14 mouse cellular contexts compared by ENCODE assay signal in the genomic region with DNA sequence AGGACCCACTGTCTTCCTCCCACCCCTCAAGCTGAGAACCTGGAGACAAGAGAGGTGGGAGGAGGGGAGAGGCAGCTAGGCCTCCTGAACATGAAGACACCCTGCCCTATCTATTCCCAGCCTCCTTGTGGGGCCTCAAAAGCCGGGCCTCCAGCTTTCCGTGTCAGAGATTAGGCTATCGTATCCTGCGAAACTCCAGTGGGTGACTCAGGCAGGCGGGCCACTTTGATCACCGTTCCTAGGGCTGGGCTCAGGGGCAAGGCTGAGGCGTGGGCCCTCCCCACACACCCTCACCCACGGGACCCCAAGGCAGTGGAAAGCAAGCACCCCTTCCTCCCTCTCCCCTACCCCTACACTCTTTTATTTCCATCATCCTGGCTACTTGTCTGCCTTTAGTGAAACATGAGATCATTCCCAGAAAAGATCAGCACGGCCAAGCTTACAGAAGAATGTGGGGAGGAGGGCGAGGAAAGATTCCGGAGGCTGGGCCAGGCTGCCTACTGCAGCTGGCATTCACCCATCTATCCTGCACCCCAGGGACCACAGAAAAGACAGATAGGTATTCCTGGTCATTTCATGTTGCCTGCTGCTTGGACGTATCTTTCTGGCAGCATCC. TPM values are rescaled to one million over a fixed set of nuclear protein-coding genes. Genes with fewer than 3 reads are reported as not detected.
DNase-seq lines count a peak whose midpoint lies in the region; ATAC-seq and TF ChIP-seq lines count a peak whose summit lies in the region.
"Had no signal": no experiment of that assay in that cellular context is flagged by ENCODE, and none has a peak within 500 bp of the region (broad histone marks: within the 10 kb centered on the region; RNA-seq: fewer than 3 reads in every experiment).

No protein-coding gene starts in this region.

- no peak overlapping the region for H3K4me3 ChIP-seq in heart, embryonic 16.5 days (ENCODE audit: low read length)
- H3K4me3 ChIP-seq in heart, adult 2 months: no peak overlapping the region
- no peak overlapping the region for H3K4me3 ChIP-seq in embryonic facial prominence, embryonic 13.5 days
- H3K4me3 ChIP-seq in liver, embryonic 11.5 days (ENCODE audit: low read depth, low read length): no peak overlapping the region
- H3K4me3 ChIP-seq: forebrain, embryonic 12.5 days; gastrocnemius, adult 2 months had no signal

- 16% methylated on average over 12 of the region's 12 CpGs for WGBS in heart, embryonic 16.5 days
- WGBS in heart, adult 2 months: 16% methylated on average over 12 of the region's 12 CpGs
- WGBS in embryonic facial prominence, embryonic 13.5 days: 35% methylated on average over 12 of the region's 12 CpGs
- WGBS in liver, embryonic 11.5 days: 34% methylated on average over 12 of the region's 12 CpGs

- H3K27ac ChIP-seq in heart, embryonic 16.5 days (ENCODE audit: low read length): peak overlapping the region; percentile 67
- no peak overlapping the region for H3K27ac ChIP-seq in heart, adult 2 months
- H3K27ac ChIP-seq in embryonic facial prominence, embryonic 13.5 days: peak overlapping the region; percentile 76
- peak overlapping the region; percentile 75 for H3K27ac ChIP-seq in liver, embryonic 11.5 days (ENCODE audit: low read depth, low read length)
- H3K27ac ChIP-seq: forebrain, embryonic 12.5 days; gastrocnemius, adult 2 months had no signal

- peak; percentile 46 for ATAC-seq in heart, embryonic 16.5 days (replicated peaks; ENCODE audit: extremely low read depth, insufficient read depth, low FRiP score)
- peak; percentile 53; the same call in 1 of the 2 replicates for ATAC-seq in embryonic facial prominence, embryonic 13.5 days (ENCODE audit: insufficient number of reproducible peaks, insufficient read depth, low FRiP score, low TSS enrichment, low read depth)
- ATAC-seq in liver, embryonic 11.5 days (replicated peaks; ENCODE audit: low FRiP score): peak; percentile 84

- no peak for TF ChIP-seq EP300 in heart, adult 2 months (IDR thresholded peaks at IDR 0.05; ENCODE audit: insufficient read depth, low read depth, low read length)

- H3K27me3 ChIP-seq in heart, embryonic 16.5 days (ENCODE audit: control insufficient read depth, insufficient read depth, low read length): no peaks in the 10 kb centered on the region
- no peaks in the 10 kb centered on the region for H3K27me3 ChIP-seq in heart, adult 2 months (ENCODE audit: control insufficient read depth, insufficient read depth, low read length)
- H3K27me3 ChIP-seq in embryonic facial prominence, embryonic 13.5 days: no peaks in the 10 kb centered on the region
- H3K27me3 ChIP-seq in liver, embryonic 11.5 days (replicated peaks; ENCODE audit: control insufficient read depth, insufficient read depth, low read length): no peaks in the 10 kb centered on the region

- DNase-seq in heart, adult 2 months: no peak
- DNase-seq in R1 (ENCODE audit: low read depth, low spot score): peak; percentile 37
- no peak for DNase-seq in liver, embryonic 11.5 days (ENCODE audit: low spot score)
- no peak for DNase-seq in retina, embryonic 14.5 days (ENCODE audit: low spot score)
- no peak for DNase-seq in B cell, adult 2 months
- DNase-seq in neural tube, embryonic 10.5 days (ENCODE audit: extremely low spot score, low spot score): no peak
- DNase-seq: adrenal gland, adult 2 months; gastrocnemius, adult 2 months; kidney, postnatal 14 days; lung, postnatal 36 days; right cerebral cortex, postnatal 14 days had no signal

- peak overlapping the region; percentile 14; the same call in 1 of the 2 replicates for H3K4me2 ChIP-seq in heart, embryonic 16.5 days (ENCODE audit: low read depth, low read length)
- 0 out of 2 replicates have a peak overlapping the region, but pooled peaks have one; percentile 9 for H3K4me2 ChIP-seq in embryonic facial prominence, embryonic 13.5 days
- peak overlapping the region; percentile 42 for H3K4me2 ChIP-seq in liver, embryonic 11.5 days
- H3K4me2 ChIP-seq: forebrain, embryonic 12.5 days had no signal

- H3K79me2 ChIP-seq in heart, adult 2 months (replicated peaks; ENCODE audit: control insufficient read depth, insufficient read depth, low read length): no peaks in the 10 kb centered on the region

- no peak for TF ChIP-seq CTCF in heart, adult 2 months (IDR thresholded peaks at IDR 0.05)

- no peak for TF ChIP-seq POLR2A in heart, adult 2 months (IDR thresholded peaks at IDR 0.05; ENCODE audit: insufficient read depth, low read depth, low read length)

- H3K4me1 ChIP-seq in heart, embryonic 16.5 days (ENCODE audit: control insufficient read depth, insufficient read depth, low read length): peaks cover 18% of the 10 kb centered on the region
- H3K4me1 ChIP-seq in heart, adult 2 months (ENCODE audit: control insufficient read depth, insufficient read depth, low read length): no peaks in the 10 kb centered on the region
- peaks cover 22% of the 10 kb centered on the region for H3K4me1 ChIP-seq in embryonic facial prominence, embryonic 13.5 days
- peaks cover 21% of the 10 kb centered on the region for H3K4me1 ChIP-seq in liver, embryonic 11.5 days (replicated peaks; ENCODE audit: control insufficient read depth, insufficient read depth, low read length)
- H3K4me1 ChIP-seq: forebrain, embryonic 12.5 days had no signal

- no peaks in the 10 kb centered on the region for H3K9me3 ChIP-seq in heart, embryonic 16.5 days (replicated peaks; ENCODE audit: control insufficient read depth, low read length)
- H3K9me3 ChIP-seq in embryonic facial prominence, embryonic 13.5 days: peaks cover 4% of the 10 kb centered on the region; the same call in 1 of the 2 replicates
- no peaks in the 10 kb centered on the region for H3K9me3 ChIP-seq in liver, embryonic 11.5 days (ENCODE audit: control insufficient read depth, low read length)
- H3K9me3 ChIP-seq: forebrain, embryonic 12.5 days had no signal

- peak overlapping the region; percentile 2; the same call in 1 of the 2 replicates for H3K9ac ChIP-seq in heart, embryonic 16.5 days (ENCODE audit: low read length)
- H3K9ac ChIP-seq in heart, adult 2 months (ENCODE audit: low read depth, low read length): no peak overlapping the region
- H3K9ac ChIP-seq in embryonic facial prominence, embryonic 13.5 days: peak overlapping the region; percentile 3; the same call in 1 of the 2 replicates
- peak overlapping the region; percentile 49 for H3K9ac ChIP-seq in liver, embryonic 11.5 days (ENCODE audit: low read depth, low read length)
- H3K9ac ChIP-seq: forebrain, embryonic 12.5 days had no signal

- H3K36me3 ChIP-seq in heart, embryonic 16.5 days (ENCODE audit: control insufficient read depth, insufficient read depth): no peaks in the 10 kb centered on the region
- H3K36me3 ChIP-seq in heart, adult 2 months (ENCODE audit: control insufficient read depth, insufficient read depth, low read length): no peaks in the 10 kb centered on the region
- no peaks in the 10 kb centered on the region for H3K36me3 ChIP-seq in embryonic facial prominence, embryonic 13.5 days
- no peaks in the 10 kb centered on the region for H3K36me3 ChIP-seq in liver, embryonic 11.5 days (ENCODE audit: control insufficient read depth, insufficient read depth, low read length)
- H3K36me3 ChIP-seq: forebrain, embryonic 12.5 days had no signal

- intact Hi-C loops in heart, adult 2 months (cut with DNase I): no loop called here

RNA-seq across cellular contexts. Expression of a gene that starts 41.0 kb away (rescaled TPM):
- 0.66 and 0.69 TPM in 2 replicates for polyA plus RNA-seq in heart, embryonic 16.5 days (2015; fragmentation: Nextera tagmentation; extraction: Ambion mirVana)
- 1 to 10 TPM; 1.8 to 3.2 TPM for total RNA-seq in heart, adult 2 months (2021)
- 2.0 and 2.8 TPM in 2 replicates for polyA plus RNA-seq in heart, adult 2 months (2012; rRNA removed)
- 1.8 TPM in 2 replicates for polyA plus RNA-seq in embryonic facial prominence, embryonic 13.5 days (2015; fragmentation: Nextera tagmentation; extraction: Ambion mirVana)
- polyA plus RNA-seq in liver, embryonic 11.5 days (2014; fragmentation: Nextera tagmentation; extraction: Ambion mirVana): 0.07 and 0.13 TPM in 2 replicates
